Mouse (Mus musculus) intestine, embryonic 15.5 days (tissue): ENCODE measurements around the gene Rnf217. TPM values are rescaled to one million over a fixed set of nuclear protein-coding genes. Genes with fewer than 3 reads are reported as not detected.

Experiments
- ATAC-seq: fragments of 200-750 bp; cut with Nextera tagmentation; 2 replicates; pipeline ENCODE4 v1.8.0; 2017; ENCODE audit warnings: moderate TSS enrichment, moderate library complexity
- H3K27ac ChIP-seq: fragments of 300-500 bp; sonication (generic); 2 replicates; pipeline ENCODE4 v1.5.1; 2015; ENCODE audit warnings: mild to moderate bottlenecking, inconsistent platforms
- H3K27me3 ChIP-seq: fragments of 300-500 bp; sonication (generic); replicated peaks from 2 replicates; pipeline ENCODE4 v1.6.1; 2015; ENCODE audit warnings: inconsistent platforms
- H3K36me3 ChIP-seq: fragments of 300-500 bp; sonication (generic); 2 replicates; pipeline ENCODE4 v1.6.1; 2015; ENCODE audit warnings: inconsistent platforms
- H3K4me1 ChIP-seq: fragments of 300-500 bp; sonication (generic); replicated peaks from 2 replicates; pipeline ENCODE4 v1.6.1; 2015; ENCODE audit warnings: inconsistent platforms
- H3K4me2 ChIP-seq: fragments of 300-500 bp; sonication (generic); replicated peaks from 2 replicates; pipeline ENCODE4 v1.6.1; 2015; ENCODE audit warnings: mild to moderate bottlenecking, inconsistent platforms
- H3K4me3 ChIP-seq: fragments of 300-500 bp; sonication (generic); replicated peaks from 2 replicates; pipeline ENCODE4 v1.5.1; 2015; ENCODE audit warnings: inconsistent platforms
- H3K9ac ChIP-seq: fragments of 300-500 bp; sonication (generic); 2 replicates; pipeline ENCODE4 v1.6.1; 2015; ENCODE audit warnings: inconsistent platforms
- H3K9me3 ChIP-seq: fragments of 300-500 bp; sonication (generic); 2 replicates; pipeline ENCODE4 v1.6.1; 2016; ENCODE audit warnings: inconsistent platforms
- WGBS: fragments of 180-500 bp; shearing (Covaris S2); methylation state at CpG from one replicate; pipeline ENCODE4 v1.1.7; 2015; 5-methylcytosine and 5-hydroxymethylcytosine counted together
- polyA plus RNA-seq: library from polyadenylated mRNA; unstranded; fragments of >200 nt; fragmentation: Nextera tagmentation; extraction: Ambion mirVana; gene quantifications from 2 replicates; pipeline ENCODE4 v1.2.1, GENCODE M21; 2015

The Rnf217 gene
- polyA plus RNA-seq, 1 experiment from 2014 or later: 1.5 TPM

- H3K36me3 ChIP-seq: no peaks in the 10 kb centered on the region
- H3K9me3 ChIP-seq: no peaks in the 10 kb centered on the region
- WGBS: 88% methylated on average over 2 of the region's 2 CpGs
- H3K27me3 ChIP-seq: no peaks in the 10 kb centered on the region
- no peak overlapping the region for H3K4me3 ChIP-seq
- H3K9ac ChIP-seq: no peak overlapping the region
- no peak overlapping the region for H3K4me2 ChIP-seq
- H3K4me1 ChIP-seq: 0 out of 2 replicates have a peak, but pooled peaks cover 2% of the 10 kb centered on the region
- no peak overlapping the region for H3K27ac ChIP-seq
- no peak for ATAC-seq
Observed at GRCm38 (mm10) chr10:31463044-31463443, 145.9 kb downstream of the Rnf217 start.

- H3K4me3 ChIP-seq: no peak overlapping the region
- no peak overlapping the region for H3K4me2 ChIP-seq
- H3K9me3 ChIP-seq: no peaks in the 10 kb centered on the region
- H3K27me3 ChIP-seq: no peaks in the 10 kb centered on the region
- no peaks in the 10 kb centered on the region for H3K36me3 ChIP-seq
- no peak overlapping the region for H3K9ac ChIP-seq
- H3K4me1 ChIP-seq: no peaks in the 10 kb centered on the region
- ATAC-seq: no peak
- WGBS: 65% methylated on average over 1 of the region's 1 CpGs
- H3K27ac ChIP-seq: no peak overlapping the region
Observed at GRCm38 (mm10) chr10:31456806-31457205, 152.2 kb downstream of the Rnf217 start.

GRCm38 (mm10) chr10:31447083-31447482 lies 161.9 kb downstream of the Rnf217 start:
- H3K27ac ChIP-seq: no peak overlapping the region
- no peaks in the 10 kb centered on the region for H3K4me1 ChIP-seq
- no peak overlapping the region for H3K9ac ChIP-seq
- H3K36me3 ChIP-seq: no peaks in the 10 kb centered on the region
- no peaks in the 10 kb centered on the region for H3K9me3 ChIP-seq
- H3K4me2 ChIP-seq: no peak overlapping the region
- no peak for ATAC-seq
- H3K4me3 ChIP-seq: no peak overlapping the region
- H3K27me3 ChIP-seq: no peaks in the 10 kb centered on the region
- WGBS: 25% methylated on average over 1 of the region's 1 CpGs

- H3K36me3 ChIP-seq: no peaks in the 10 kb centered on the region
- H3K4me3 ChIP-seq: peak within 1 kb of the TSS; percentile 64
- H3K4me1 ChIP-seq: no peaks in the 10 kb centered on the region
- peak; percentile 99 for ATAC-seq
- WGBS: 2% methylated on average over 59 of the region's 59 CpGs
- H3K27ac ChIP-seq: no peak within 1 kb of the TSS
- peak within 1 kb of the TSS; percentile 85 for H3K4me2 ChIP-seq
- no peaks in the 10 kb centered on the region for H3K9me3 ChIP-seq
- no peaks in the 10 kb centered on the region for H3K27me3 ChIP-seq
- H3K9ac ChIP-seq: peak within 1 kb of the TSS; percentile 55
Observed at GRCm38 (mm10) chr10:31445291-31446124, 163.5 kb downstream of the Rnf217 start, which contains the start of gene Tpd52l1. Gene Tpd52l1, minus strand, starts transcription at chr10:31445958.

GRCm38 (mm10) chr10:31444206-31444605 lies 164.8 kb downstream of the Rnf217 start:
- no peak for ATAC-seq
- 82% methylated on average over 7 of the region's 7 CpGs for WGBS
- no peak overlapping the region for H3K4me3 ChIP-seq
- no peak overlapping the region for H3K4me2 ChIP-seq
- no peaks in the 10 kb centered on the region for H3K36me3 ChIP-seq
- no peaks in the 10 kb centered on the region for H3K9me3 ChIP-seq
- no peaks in the 10 kb centered on the region for H3K4me1 ChIP-seq
- H3K27me3 ChIP-seq: no peaks in the 10 kb centered on the region
- no peak overlapping the region for H3K9ac ChIP-seq
- H3K27ac ChIP-seq: no peak overlapping the region

Other genes starting within 250 kb of the Rnf217 start
- gene Tpd52l1, start 163.2 kb downstream of the Rnf217 start, polyA plus RNA-seq: 16.3 and 16.5 TPM in 2 replicates